Mouse (Mus musculus) splenic B cell, adult 2 months (primary cell): ENCODE data around the gene Ubl3.

Source experiments
- DNase-seq: peaks from one replicate; pipeline ENCODE4 v3.0.0-alpha.2; 2011; ENCODE audit warnings: low read depth, low spot score
- H3K27me3 ChIP-seq: 2 replicates; pipeline ENCODE4 v1.6.1; 2012; ENCODE audit warnings: mild to moderate bottlenecking, low read length, moderate library complexity, mixed read lengths; ENCODE audit not compliant: control insufficient read depth, poor library complexity, insufficient read depth, severe bottlenecking
- H3K36me3 ChIP-seq: 2 replicates; pipeline ENCODE4 v1.6.1; 2012; ENCODE audit warnings: mild to moderate bottlenecking, low read length, moderate library complexity, mixed read lengths; ENCODE audit not compliant: control insufficient read depth, poor library complexity, insufficient read depth, severe bottlenecking

The Ubl3 gene

DNA sequence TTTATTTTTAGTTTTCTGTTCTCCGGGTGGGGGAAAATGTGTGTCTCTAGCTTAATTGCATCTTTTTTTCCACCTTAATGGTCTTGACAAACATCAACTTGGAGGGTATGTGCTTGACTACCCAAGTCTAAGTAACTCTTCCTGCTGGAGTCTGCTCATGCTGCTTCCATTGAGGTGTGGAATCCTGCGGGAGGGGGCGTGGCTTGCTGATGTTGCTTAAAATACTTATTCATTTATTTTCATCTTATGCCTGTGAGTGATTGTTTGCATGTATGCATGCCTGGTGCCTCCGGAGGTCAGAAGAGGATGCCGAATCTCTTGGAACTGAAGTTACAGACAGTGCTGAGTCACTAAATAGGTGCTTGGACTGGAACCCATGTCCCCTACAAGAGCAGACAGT lies 22.6 kb upstream of the Ubl3 start:
- H3K36me3 ChIP-seq = no peaks in the 10 kb centered on the region
- no peaks in the 10 kb centered on the region for H3K27me3 ChIP-seq
- DNase-seq = no peak

DNA sequence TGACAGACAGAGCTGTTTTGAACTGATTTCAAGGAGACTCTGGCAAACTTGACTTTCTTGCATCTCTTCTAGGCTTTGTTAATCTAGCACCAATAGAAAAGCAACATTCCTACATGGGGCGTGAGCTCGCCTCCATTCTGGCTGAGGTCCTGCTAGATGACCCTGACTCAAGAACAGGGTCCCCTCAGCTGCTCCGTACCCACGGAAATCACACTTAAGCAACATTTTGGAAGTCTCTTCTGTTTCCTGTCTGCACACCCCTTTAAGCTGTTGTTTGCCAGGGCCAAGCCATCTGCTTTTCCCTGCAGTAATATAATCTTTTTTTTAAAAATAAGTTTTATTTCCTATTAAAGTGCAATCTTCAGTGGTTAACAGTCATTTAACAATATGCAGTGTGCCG lies 20.1 kb upstream of the Ubl3 start:
- DNase-seq = no peak
- Histone ChIP-seq H3K27me3 (no peaks in the 10 kb centered on the region), H3K36me3 (no peaks in the 10 kb centered on the region)

DNA sequence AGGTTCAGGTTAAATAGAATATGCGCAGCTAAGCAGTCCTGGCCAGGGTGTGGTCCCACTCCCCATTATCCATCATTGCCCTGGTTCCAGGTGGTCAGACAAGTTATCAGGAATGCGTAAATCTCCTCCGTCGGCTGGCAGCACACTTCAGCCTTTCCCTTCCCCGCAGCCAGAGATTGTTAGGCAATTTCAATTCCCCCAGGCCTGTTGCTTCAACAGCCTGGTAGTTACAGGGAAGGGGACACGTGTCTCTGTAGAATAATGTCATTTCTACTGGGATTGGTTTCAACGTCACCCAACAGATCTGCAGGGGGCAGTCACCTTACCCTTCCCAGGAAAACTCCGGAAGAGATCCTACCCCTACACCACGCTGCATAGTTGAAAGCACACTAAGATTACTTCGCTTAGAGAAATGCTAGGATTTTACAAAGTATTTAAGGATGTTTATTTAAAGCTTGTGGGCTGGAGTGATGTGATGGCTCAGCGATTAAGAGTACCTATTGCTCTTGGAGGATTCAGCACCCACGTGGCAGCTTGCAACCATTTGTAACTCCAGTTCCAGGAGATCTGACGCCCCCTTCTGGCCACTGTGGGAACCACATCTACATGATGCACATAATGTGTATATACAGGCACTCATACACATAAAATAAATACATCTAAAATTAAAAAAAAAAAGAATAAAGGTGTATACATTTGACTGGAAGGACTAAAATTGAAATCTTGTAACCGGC lies 18.1 kb upstream of the Ubl3 start:
- no peaks in the 10 kb centered on the region for H3K36me3 ChIP-seq
- no peaks in the 10 kb centered on the region for H3K27me3 ChIP-seq
- peak; percentile 40 for DNase-seq

DNA sequence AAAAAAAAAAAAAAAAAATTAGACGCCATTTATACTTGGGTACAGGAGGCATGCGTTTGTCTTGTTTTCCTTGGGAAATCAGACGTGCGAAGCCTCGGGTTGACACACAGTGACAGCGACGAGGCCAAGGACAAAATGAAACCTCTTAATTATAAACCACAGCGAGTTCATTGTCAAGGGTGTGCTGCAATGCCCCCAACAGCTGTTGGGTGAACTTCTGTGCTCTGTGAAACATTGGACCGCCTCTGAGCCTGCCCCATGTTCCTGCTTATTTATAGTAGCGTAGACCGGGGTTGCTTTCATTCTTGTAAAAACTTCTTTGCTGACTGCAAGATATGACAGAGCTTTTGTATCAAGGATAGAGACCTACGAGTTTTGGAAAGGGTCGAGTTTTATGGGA lies 16.9 kb upstream of the Ubl3 start:
- Histone ChIP-seq H3K27me3 (no peaks in the 10 kb centered on the region), H3K36me3 (no peaks in the 10 kb centered on the region)
- DNase-seq = no peak

DNA sequence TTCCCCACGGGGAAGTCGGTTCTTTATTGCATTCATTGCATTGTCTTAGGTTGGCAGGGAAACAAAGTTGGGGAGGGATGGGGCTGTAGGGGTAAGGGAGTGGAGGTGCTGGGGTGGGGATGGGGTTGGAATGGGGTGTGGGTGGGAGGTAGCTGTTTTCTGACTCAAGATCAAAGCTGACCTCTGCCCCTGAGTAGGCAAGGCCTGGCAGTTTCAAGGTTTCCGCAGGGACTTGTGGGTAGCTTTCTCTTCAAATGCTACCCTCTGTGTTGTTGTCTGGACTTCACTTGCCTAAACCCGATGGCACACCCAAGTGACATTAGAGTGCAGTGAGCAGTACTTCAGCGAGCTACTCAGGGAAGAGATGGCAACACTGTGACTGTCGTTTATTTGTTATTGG lies 13.0 kb upstream of the Ubl3 start:
- Histone ChIP-seq H3K27me3 (no peaks in the 10 kb centered on the region), H3K36me3 (no peaks in the 10 kb centered on the region)
- DNase-seq = no peak

DNA sequence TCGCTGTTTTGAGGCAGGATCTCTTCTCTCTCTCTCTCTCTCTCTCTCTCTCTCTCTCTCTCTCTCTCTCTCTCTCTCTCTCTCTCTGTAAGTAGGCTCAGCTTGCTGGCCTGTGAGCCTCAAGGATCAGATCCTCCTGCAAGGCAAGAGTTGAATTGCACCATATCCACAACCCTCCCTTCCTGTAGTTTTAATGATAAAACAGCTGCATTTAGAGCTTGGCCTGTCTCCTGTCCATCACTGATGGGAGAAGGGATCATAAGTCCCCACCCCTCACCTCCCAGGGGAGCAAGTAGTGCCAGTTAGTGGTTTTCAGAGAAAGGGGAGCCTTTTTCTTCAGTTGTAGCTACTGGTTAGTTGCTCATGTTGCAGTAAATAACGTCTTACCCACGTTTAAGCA lies 11.5 kb upstream of the Ubl3 start:
- Histone ChIP-seq H3K27me3 (no peaks in the 10 kb centered on the region), H3K36me3 (no peaks in the 10 kb centered on the region)
- DNase-seq = no peak

DNA sequence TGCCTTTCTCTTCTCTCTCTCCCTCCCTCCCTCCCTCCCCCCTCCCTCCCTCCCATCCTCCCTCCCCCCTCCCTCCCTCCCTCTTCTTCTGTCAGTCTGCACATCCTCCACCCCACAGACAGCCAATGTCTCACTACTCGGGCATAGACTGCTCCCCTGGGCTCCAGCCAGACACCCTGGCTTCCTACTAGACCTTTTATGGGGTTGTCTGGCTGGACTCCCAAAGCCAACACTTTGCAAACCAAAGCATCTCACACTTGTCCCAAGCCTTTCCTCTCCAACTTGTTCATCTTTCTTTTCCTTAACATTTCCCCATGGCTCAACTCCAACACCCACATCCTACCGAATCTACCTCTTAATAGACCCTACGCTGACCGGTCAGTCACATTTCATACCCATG lies 10.7 kb upstream of the Ubl3 start:
- DNase-seq = no peak
- no peaks in the 10 kb centered on the region for H3K27me3 ChIP-seq
- H3K36me3 ChIP-seq = no peaks in the 10 kb centered on the region

DNA sequence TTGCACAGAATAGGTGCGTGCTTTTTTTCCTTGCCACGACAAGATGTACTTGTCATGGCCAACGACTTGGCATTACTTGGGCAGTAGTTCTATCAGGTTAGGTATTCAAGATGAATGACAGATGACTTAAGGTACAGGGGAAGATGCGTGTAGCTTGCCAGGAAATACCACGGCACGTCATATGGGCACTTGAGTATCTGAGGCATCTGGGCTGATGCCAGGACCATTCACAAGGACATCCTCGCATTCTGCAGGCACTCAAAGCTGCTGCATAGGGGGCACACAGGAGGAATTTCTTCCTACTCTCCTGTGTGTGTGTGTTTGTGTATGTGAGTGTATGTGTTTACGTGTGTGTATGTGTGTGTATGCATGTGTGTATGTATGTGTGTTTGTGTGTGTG lies 9.6 kb upstream of the Ubl3 start:
- Histone ChIP-seq H3K36me3 (no peaks in the 10 kb centered on the region), H3K27me3 (no peaks in the 10 kb centered on the region)
- DNase-seq = no peak

DNA sequence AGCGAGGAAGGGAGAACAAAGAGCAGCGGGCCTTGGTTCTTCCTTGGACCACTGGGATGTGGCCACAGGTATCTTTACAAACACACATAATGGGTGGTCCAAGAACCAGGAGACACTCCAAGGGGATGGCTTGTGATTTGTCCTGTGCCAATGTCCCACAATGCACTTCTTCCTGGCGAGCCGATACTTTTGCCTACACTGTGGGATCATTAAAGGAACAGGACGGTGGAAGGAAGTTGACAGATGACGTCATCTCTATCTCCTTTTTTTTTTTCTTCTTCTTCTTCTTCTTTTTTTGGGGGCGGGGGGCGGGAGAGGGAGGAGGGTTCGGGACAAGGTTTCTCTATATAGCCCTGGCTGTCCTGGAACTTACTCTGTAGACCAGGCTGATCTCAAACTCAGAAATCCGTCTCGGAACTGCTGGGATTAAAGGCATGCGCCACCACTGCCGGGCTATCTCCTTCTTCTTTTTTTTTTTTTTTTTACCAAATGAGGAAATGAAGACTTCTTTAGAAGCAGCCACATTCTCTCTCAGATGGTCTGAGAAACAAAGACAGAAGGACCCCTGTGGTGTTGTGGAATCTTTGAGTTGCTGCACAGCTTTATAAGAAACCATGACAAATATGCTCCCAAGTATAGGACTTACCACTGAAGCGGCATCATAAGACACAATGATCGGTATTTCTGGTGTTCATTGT lies 6.8 kb upstream of the Ubl3 start:
- H3K36me3 ChIP-seq = no peaks in the 10 kb centered on the region
- DNase-seq = peak; percentile 42
- no peaks in the 10 kb centered on the region for H3K27me3 ChIP-seq

DNA sequence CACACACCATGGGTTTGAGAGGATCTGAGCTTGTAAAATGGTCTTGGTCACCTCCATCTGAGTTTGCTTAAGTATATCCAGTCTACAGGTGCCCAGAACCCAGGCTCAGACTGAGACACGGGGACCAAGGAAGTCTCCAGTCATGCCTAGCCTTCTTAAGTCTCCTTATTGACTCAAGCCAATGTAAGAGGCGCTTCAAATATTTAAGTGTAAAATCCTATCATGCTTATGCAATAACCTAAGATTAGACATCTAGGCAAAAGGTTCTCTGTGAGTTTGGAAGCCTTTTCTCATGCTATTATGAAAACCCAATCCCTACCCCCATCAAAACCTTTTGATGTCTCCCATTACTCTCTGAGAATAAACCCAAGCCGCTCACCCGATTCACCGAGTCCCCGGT lies 5.9 kb upstream of the Ubl3 start:
- Histone ChIP-seq H3K27me3 (no peaks in the 10 kb centered on the region), H3K36me3 (no peaks in the 10 kb centered on the region)
- no peak for DNase-seq

DNA sequence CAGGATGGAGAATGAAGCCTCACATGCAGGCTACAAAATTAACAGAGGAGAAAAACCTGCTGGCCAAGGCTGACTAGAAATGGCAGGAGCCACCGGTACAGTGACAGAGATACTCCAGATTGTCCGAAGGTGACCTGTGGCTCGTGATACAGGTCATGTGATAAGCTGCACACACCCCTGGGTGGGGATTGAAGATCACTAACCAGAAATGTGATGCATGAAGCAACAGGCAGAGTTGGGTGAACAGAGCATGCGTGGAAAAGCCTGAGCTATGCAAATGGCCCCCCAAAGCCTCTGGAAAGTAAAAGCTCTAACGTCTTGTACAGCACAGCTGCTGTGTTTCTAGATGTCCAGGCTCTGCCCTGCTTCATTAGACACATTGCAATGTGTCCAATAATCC lies 3.9 kb upstream of the Ubl3 start:
- peak; percentile 89 for DNase-seq
- Histone ChIP-seq H3K36me3 (no peaks in the 10 kb centered on the region), H3K27me3 (no peaks in the 10 kb centered on the region)

DNA sequence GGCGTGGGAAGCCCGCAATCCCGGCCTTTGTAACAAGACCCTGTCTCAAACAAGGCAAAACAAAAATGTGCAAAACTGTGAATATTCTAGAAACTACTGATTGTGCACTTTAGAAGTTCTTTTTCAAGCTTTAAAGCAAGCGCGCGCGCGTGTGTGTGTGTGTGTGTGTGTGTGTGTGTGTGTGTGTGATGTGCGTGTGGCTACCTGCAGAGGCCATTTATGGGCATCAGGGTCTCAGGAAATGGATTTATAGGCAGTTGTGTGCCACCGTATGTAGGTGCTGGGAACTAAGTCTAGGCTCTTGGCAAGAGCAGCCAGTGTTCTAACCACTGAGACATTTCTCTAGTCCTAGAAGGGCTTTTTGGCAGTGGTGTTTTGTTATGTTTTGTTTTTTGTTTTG lies 2.6 kb upstream of the Ubl3 start:
- H3K27me3 ChIP-seq = no peaks in the 10 kb centered on the region
- H3K36me3 ChIP-seq = no peaks in the 10 kb centered on the region
- no peak for DNase-seq

DNA sequence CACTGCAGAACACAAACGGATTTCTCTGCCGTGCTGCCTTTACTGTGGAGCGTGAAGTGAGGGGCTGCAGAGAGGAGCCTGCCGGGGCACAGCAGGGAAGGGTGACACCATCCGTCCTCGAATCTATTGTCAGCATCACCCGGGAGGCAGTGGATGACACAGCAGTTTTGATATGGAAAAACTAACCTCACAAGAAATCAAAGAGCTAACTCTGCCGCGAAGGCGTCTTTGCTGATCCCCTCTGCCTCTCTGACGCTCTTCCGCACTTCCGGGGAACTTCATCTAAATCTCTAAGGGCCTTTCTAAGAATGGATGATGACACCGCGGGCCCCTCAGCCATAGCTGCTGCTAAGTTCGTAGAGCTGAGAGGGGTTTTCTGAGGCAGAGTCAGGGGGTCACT lies 2.1 kb upstream of the Ubl3 start:
- Histone ChIP-seq H3K36me3 (no peaks in the 10 kb centered on the region), H3K27me3 (no peaks in the 10 kb centered on the region)
- peak; percentile 84 for DNase-seq

DNA sequence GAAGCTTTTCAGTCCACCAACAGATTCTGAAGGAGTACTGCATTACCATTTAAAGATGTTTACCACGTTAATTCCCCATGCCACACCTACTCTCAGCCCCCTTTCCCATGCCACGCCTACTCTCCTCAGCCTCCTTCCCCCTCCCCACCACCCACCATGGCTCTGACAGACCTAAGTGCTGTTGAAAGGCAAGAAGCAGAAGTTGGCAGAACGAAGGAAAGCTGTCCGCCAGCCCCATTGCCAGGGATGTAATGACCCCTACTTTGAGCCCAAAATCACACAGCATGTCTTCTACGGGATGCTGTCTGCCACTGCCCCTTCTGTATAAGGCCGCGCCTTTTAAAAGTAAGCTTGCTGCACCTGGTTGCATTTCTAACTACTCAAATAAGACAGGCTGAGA lies 1.7 kb upstream of the Ubl3 start:
- H3K27me3 ChIP-seq = no peaks in the 10 kb centered on the region
- no peaks in the 10 kb centered on the region for H3K36me3 ChIP-seq
- DNase-seq = no peak

DNA sequence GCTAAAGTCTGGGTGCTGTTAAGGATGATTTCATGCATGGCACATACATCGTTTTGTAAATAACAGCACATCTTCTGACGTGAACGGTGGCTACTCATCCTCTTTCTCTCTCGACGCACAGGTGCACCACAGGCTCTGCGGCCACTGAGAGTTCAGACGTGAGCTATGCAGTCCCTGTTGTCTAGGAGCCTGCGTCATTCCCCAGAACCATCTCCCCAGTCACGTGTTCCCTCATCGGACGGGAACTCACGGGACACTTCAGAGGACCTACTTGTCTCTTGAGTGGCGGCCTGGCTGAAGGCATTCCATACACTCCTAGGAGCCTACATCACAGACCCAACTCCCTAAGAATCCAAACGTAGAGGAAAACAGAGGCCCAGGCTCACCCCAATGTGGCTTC lies 1.1 kb upstream of the Ubl3 start:
- no peaks in the 10 kb centered on the region for H3K27me3 ChIP-seq
- DNase-seq = no peak
- no peaks in the 10 kb centered on the region for H3K36me3 ChIP-seq

DNA sequence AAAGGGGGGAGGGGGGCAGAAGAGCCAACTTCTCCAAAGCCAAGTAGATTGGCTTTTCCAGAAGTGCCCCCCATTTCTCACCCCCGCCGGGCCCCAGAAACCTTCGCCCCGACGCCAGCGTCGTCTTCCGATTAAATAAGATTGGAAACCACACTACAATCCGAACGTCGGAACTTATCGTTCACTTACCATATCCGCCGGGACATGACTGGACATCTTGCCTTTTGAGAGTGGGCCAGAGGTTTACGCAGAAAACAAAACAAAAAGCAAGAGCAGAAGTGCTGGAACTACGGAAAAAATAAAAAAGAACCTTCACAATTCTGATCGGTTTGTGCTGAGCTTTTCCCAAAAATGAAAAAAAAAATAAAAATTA lies 839 bp downstream of the Ubl3 start:
- peak; percentile 57 for DNase-seq
- Histone ChIP-seq H3K27me3 (no peaks in the 10 kb centered on the region), H3K36me3 (no peaks in the 10 kb centered on the region)
